Mouse (Mus musculus): ENCODE data around the gene Intu. TPM values are rescaled to one million over a fixed set of nuclear protein-coding genes. Genes with fewer than 3 reads are reported as not detected.

Intu gene
- polyA plus RNA-seq (2015; fragmentation: Nextera tagmentation; extraction: Ambion mirVana): 3.0 and 3.3 TPM in 2 replicates

DNA sequence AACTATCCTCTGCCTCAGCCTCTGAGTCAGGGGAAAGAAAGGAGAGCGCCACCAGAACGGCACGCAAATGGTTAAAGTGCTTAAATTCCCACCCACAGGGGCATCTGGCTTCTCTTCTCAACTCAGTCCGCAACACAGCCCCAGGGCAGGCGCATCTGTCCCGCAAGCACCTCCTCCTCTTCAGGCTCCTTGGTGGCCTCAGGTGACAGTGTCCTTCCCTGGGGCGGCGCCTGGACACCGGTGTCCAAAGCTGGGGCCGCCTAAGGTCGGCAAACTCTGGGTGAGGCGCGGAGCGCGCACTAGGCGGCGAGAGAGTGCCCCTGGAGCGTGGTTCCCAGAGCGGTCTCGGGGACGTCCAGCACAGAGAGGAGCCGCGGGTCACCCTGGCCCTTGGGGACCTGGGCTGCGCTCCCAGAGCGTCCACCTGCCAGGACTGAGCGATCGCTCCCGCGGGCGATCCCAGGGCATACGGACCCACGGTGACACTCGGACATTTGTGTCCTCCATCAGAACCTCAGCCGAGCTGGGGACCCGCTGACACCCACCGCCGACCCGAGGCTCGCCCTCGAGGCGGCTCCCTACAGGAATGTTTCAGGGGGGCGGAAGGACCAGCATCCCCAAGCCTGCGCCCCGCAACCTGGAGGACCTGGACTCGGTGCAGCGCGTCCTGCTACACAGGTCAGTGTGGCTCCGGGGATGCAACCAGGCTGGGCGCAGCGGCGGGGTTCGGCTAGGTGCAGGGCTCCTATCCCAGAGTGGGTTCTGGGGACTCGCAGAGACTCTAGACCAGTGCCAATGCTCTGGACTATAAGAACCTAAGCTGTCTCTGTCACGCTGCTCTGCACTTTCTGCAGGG lies at the start of gene Intu:
Gene Intu (plus strand): TSS at position 1 of the 856 bp plus-strand sequence.
- peak; percentile 71 for ATAC-seq (ENCODE audit: low FRiP score, low read depth)
- H3K9me3 ChIP-seq: peaks cover 4% of the 10 kb centered on the region; the same call in 1 of the 2 replicates
- 0% methylated on average over 54 of the region's 54 CpGs for WGBS
- H3K27ac ChIP-seq: no peak within 1 kb of the TSS
- H3K27me3 ChIP-seq: peaks cover 56% of the 10 kb centered on the region
- H3K36me3 ChIP-seq: no peaks in the 10 kb centered on the region
- peaks cover 40% of the 10 kb centered on the region for H3K4me1 ChIP-seq
- peak within 1 kb of the TSS; percentile 61 for H3K4me3 ChIP-seq
- peak within 1 kb of the TSS; percentile 100 for H3K4me2 ChIP-seq (replicated peaks)
- H3K9ac ChIP-seq: peak within 1 kb of the TSS; percentile 70

DNA sequence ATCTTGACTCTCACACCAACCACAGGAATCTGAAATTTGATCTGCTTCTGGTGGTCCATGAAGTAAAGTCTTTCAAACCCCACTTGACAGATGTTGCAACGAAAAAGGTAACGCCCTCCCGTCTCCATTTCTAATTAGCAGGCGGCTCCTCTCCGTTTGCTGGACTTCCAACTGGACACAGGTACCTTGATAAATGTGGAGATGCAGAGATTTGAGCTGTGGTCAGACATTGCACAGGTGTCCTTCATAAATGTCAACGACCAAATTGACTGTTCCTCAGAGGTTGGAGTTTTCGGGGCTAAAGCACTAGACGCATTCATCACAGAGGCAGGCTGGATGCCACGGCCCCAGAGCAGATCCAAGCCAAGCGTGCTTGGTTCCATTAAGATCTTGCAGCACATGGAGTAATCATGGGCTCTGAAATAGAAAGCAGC lies 47.8 kb upstream of the Intu start:
- peak overlapping the region; percentile 25 for H3K4me3 ChIP-seq
- no peaks in the 10 kb centered on the region for H3K36me3 ChIP-seq
- peak overlapping the region; percentile 54 for H3K4me2 ChIP-seq (replicated peaks)
- H3K27me3 ChIP-seq: no peaks in the 10 kb centered on the region
- peaks cover 41% of the 10 kb centered on the region for H3K4me1 ChIP-seq
- H3K27ac ChIP-seq: peak overlapping the region; percentile 78
- H3K9me3 ChIP-seq: no peaks in the 10 kb centered on the region
- WGBS: 7% methylated on average over 10 of the region's 10 CpGs
- no peak overlapping the region for H3K9ac ChIP-seq
- ATAC-seq (ENCODE audit: low FRiP score, low read depth): 0 out of 2 replicates have a peak, but pooled peaks have one; percentile 44

DNA sequence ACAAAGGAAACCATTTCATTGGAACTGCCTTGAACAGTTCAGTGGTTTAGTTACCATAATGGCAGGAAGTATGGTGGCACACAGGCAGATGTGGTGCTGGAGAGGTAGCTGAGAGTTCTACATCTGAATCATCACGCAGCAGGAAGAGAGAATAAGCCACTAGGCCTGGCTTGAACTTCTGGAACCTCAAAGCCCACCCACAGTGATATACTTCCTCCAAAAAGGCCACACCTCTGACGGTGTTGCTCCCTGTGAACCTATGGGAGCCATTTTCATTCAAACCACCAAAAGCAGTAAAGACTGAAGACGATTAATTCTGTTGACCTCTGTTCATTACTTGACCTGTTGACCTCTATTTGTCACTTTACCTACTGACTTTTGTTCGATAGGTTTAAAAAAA lies 43.7 kb upstream of the Intu start:
- Histone ChIP-seq H3K4me3 (no peak overlapping the region), H3K4me2 (replicated peaks) (no peak overlapping the region), H3K4me1 (peaks cover 17% of the 10 kb centered on the region), H3K27ac (no peak overlapping the region), H3K9me3 (peaks cover 8% of the 10 kb centered on the region; the same call in 1 of the 2 replicates), H3K9ac (no peak overlapping the region), H3K27me3 (no peaks in the 10 kb centered on the region), H3K36me3 (no peaks in the 10 kb centered on the region)
- WGBS: 83% methylated on average over 4 of the region's 4 CpGs
- ATAC-seq (ENCODE audit: low FRiP score, low read depth): no peak

DNA sequence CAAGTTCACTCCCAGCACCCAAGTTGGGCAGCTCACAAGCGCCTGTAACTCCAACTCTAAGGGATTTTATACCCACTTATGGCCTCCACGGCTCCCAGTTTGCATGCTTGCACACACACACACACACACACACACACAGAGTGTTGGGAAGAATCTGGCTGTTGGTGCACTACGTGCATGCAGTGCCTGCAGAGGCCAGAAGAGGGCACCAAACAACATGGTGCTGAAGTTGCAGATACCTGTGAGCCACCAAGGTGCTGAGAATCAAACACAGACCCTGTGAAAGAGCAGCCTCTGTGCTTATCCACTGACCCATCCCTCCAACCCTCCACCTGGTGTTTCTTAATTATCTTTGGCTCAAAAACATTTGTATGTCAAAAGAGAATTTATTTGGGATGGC lies 39.3 kb upstream of the Intu start:
- WGBS: 87% methylated on average over 3 of the region's 3 CpGs
- H3K27me3 ChIP-seq: no peaks in the 10 kb centered on the region
- no peak overlapping the region for H3K4me2 ChIP-seq (replicated peaks)
- H3K9ac ChIP-seq: no peak overlapping the region
- H3K9me3 ChIP-seq: peaks cover 8% of the 10 kb centered on the region; the same call in 1 of the 2 replicates
- peaks cover 5% of the 10 kb centered on the region for H3K4me1 ChIP-seq
- H3K27ac ChIP-seq: no peak overlapping the region
- ATAC-seq (ENCODE audit: low FRiP score, low read depth): no peak
- H3K36me3 ChIP-seq: no peaks in the 10 kb centered on the region
- H3K4me3 ChIP-seq: no peak overlapping the region

DNA sequence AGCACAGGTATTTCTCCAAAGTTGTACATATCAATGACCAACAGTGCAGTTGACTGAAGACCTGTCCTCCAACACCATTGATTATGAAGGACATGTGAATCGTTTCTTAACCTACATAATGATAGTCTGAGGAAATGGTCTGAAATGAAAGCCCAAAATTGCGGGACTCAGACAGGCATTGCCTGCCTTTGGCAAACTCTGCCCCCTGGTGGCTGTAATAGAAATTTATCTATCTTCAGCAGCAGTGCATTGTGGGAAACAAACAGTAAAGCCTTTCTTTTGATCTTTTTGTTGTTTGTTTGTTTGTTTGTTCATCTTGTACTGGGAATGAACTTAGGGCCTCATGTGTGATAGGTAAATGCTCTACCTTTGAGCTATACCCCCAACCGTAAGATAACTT lies 32.2 kb upstream of the Intu start:
- no peak overlapping the region for H3K27ac ChIP-seq
- 93% methylated on average over 3 of the region's 3 CpGs for WGBS
- H3K27me3 ChIP-seq: no peaks in the 10 kb centered on the region
- H3K9me3 ChIP-seq: no peaks in the 10 kb centered on the region
- H3K9ac ChIP-seq: no peak overlapping the region
- no peak for ATAC-seq (ENCODE audit: low FRiP score, low read depth)
- H3K4me2 ChIP-seq (replicated peaks): no peak overlapping the region
- H3K4me3 ChIP-seq: no peak overlapping the region
- no peaks in the 10 kb centered on the region for H3K36me3 ChIP-seq
- H3K4me1 ChIP-seq: peaks cover 3% of the 10 kb centered on the region; the same call in 1 of the 2 replicates

DNA sequence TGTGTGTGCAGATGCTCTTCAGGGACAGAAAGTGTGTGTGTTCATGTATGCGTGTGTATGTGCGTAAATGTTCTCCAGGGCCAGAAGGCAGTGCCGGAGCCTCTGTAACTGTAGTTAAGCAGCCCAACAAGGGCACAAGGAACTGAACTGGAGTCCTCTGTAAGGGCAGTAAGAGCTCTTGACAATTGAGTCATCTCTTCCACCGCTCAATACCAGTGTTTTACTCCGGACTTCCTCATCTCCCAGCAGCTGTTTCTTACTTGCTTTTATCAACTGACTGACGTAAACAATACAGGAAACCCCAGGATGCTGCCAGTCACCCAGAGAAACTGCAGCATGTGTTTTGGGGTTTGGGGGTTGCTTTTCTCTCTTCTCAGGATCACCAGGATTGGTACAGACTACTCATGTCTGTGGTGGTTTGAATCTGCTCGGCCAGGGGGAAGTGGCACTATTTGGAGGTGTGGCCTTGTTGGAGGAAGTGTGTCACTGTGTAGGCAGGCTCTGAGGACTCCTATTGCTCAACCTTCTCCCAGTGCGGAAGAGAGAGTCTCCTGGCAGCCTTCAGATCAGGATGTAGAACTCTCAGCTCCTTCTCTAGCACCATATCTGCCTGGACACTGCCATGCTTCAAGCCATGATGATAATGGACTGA lies 30.8 kb upstream of the Intu start:
- H3K36me3 ChIP-seq: no peaks in the 10 kb centered on the region
- 86% methylated on average over 8 of the region's 8 CpGs for WGBS
- ATAC-seq (ENCODE audit: low FRiP score, low read depth): no peak
- H3K4me1 ChIP-seq: peaks cover 16% of the 10 kb centered on the region
- H3K27me3 ChIP-seq: no peaks in the 10 kb centered on the region
- H3K9me3 ChIP-seq: no peaks in the 10 kb centered on the region
- H3K9ac ChIP-seq: no peak overlapping the region
- no peak overlapping the region for H3K4me3 ChIP-seq
- no peak overlapping the region for H3K27ac ChIP-seq
- no peak overlapping the region for H3K4me2 ChIP-seq (replicated peaks)

DNA sequence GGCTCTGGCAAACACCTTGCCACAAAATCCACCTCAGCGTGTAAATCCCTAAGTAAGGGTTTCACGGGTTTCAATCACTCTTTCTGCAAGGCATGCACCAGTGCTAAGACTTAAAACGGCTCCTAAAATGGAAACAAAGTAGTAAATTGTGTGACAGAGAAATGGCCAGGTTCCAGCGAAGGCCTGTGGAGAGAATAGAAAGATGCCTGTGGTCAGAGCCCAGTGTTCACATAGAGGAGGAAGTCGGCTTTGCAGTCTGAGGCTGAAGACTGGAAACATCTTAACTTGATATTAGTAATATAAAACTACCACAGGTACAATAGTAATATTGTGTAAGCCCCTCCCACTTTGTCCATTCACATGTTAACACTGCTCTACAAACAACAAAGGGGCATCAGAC lies 26.7 kb upstream of the Intu start:
- H3K27ac ChIP-seq: 0 out of 2 replicates have a peak overlapping the region, but pooled peaks have one; percentile 77

DNA sequence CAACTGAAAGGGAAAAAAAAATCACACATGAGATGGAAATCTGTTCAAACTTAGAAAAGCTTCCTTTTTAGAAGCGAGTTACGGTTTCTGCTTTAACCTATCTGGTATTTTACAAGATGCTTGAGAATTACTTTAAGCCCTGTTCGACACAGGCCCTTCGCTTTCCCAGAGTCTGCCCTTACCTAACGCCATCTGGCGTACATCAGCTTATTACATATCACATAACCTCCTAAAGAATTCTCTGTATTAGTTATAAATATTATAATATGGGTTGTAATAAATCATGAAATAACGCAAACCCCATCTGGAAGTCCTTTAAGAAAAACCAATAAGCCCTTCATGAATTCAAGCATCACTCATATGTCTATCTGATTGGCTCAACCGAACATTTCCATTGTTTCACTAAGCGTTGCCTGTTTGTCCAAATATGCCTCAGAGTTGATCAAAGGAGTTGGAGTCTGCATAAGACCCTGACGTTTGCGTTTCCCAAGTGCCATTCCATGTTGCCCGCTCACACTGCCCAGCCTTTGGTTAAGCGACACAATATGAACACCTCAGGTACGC lies 25.6 kb upstream of the Intu start:
- ATAC-seq (ENCODE audit: low FRiP score, low read depth): peak; percentile 80
- Histone ChIP-seq H3K4me2 (replicated peaks) (no peak overlapping the region), H3K27me3 (no peaks in the 10 kb centered on the region), H3K9ac (no peak overlapping the region), H3K36me3 (no peaks in the 10 kb centered on the region), H3K4me3 (no peak overlapping the region), H3K4me1 (peaks cover 16% of the 10 kb centered on the region), H3K9me3 (no peaks in the 10 kb centered on the region), H3K27ac (peak overlapping the region; percentile 77)
- WGBS: 52% methylated on average over 14 of the region's 14 CpGs

More for the DNA sequence above, 26.7 kb upstream of the Intu start:
- no peak overlapping the region for H3K9ac ChIP-seq
- H3K9me3 ChIP-seq: no peaks in the 10 kb centered on the region
- no peak overlapping the region for H3K4me3 ChIP-seq
- no peaks in the 10 kb centered on the region for H3K27me3 ChIP-seq
- no peaks in the 10 kb centered on the region for H3K36me3 ChIP-seq
- 57% methylated on average over 5 of the region's 5 CpGs for WGBS
- no peak for ATAC-seq (ENCODE audit: low FRiP score, low read depth)
- H3K4me2 ChIP-seq (replicated peaks): no peak overlapping the region
- H3K4me1 ChIP-seq: peaks cover 16% of the 10 kb centered on the region

DNA sequence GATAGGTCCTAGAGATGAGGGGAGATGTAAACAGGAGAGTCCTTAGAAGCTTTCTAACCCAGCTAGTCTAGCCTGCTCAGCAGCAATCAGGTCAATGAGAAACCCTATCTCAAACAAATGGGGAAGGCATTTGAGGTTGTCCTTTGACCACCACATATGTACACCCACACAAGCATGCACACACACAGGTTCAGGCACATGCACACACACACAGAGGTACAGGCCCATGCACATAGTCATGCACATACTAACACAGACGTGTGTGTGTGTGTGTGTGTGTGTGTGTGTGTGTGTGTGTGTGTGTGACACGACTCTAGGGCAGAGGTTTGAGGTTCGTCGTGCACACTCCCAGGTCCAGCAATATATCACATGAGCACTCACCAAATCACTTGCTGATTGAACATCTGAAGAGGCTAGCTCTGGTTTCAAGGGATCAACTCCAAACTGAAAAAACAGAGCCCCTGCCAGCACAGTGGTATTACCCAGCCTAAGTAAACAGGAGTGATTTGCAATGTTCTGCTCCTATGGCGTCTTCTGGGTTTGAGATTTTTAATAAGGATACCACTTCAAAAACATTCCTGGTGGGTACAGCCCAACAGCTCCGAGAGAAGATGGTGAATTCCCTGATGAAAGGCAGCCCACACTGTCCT lies 22.0 kb upstream of the Intu start:
- ATAC-seq (ENCODE audit: low FRiP score, low read depth): no peak
- Histone ChIP-seq H3K9me3 (no peaks in the 10 kb centered on the region), H3K27me3 (no peaks in the 10 kb centered on the region), H3K4me2 (replicated peaks) (no peak overlapping the region), H3K4me1 (peaks cover 12% of the 10 kb centered on the region), H3K36me3 (no peaks in the 10 kb centered on the region), H3K4me3 (no peak overlapping the region), H3K27ac (no peak overlapping the region), H3K9ac (no peak overlapping the region)
- WGBS: 68% methylated on average over 6 of the region's 6 CpGs

DNA sequence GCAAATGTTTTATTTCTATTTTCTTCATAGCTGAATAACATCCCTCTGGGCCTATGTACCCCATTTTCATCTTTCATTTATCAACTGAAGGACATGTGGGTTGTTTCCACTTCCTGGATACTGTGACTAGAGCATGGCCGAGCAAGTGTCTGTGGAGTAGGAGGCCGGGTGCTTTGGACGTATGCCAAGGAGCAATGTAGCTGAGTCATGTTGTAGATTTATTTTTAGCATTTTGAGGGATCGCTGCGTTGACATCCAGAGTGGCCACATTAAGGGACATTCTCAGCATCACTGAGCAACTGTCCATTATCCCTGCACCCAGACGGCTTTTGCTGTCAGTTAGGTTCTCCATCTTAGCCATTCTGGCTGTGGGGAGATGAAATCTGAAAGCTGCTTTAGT lies 20.5 kb upstream of the Intu start:
- Histone ChIP-seq H3K36me3 (no peaks in the 10 kb centered on the region), H3K9me3 (no peaks in the 10 kb centered on the region), H3K9ac (no peak overlapping the region), H3K4me1 (no peaks in the 10 kb centered on the region), H3K4me3 (no peak overlapping the region), H3K4me2 (replicated peaks) (no peak overlapping the region), H3K27me3 (no peaks in the 10 kb centered on the region), H3K27ac (no peak overlapping the region)
- WGBS: 72% methylated on average over 6 of the region's 6 CpGs
- ATAC-seq (ENCODE audit: low FRiP score, low read depth): no peak

DNA sequence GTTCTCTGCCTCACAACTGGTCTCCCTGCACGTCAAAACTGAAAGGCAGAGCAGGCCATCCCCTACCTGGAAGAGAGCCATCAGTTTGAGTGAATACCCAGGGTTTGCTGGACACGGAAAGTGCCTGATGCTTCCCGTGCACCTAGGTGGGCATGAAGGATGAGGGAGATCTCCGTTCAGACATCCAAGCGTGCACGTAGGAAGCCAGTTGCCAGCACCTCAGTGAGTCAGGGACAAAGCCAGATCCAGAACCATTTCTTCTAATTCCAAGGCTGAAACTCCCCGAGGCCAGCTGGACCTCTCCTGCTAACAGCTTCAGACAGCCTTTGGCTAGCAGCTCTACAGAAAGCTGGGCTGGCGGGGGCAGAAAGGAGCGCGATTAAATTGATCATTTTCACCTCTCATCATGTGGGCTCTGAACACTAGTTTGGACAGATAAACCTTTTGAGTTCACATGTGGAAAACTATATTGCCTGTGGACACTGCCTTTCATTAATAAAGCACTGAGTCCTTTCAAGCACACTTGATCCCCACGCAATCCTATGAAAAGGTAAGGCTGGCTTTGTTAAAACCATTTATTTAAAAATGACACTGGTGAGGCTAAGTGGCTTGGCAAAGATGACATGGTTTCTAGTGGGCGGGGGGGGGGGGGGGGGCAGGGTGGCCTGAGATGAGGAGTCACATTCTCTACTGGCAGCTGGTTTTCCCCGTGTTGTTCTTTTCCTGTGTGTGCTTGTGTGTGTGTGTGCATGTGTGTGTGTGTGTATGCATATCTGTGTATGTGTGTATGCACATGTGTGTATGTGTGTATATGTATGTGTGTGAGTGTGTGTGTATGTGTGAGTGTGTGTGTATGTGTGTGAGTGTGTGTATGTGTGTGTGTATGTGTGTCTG lies 17.9 kb upstream of the Intu start:
- Histone ChIP-seq H3K4me1 (no peaks in the 10 kb centered on the region), H3K4me2 (replicated peaks) (no peak overlapping the region), H3K27ac (no peak overlapping the region), H3K9ac (no peak overlapping the region), H3K4me3 (no peak overlapping the region), H3K9me3 (no peaks in the 10 kb centered on the region), H3K27me3 (no peaks in the 10 kb centered on the region), H3K36me3 (no peaks in the 10 kb centered on the region)
- no peak for ATAC-seq (ENCODE audit: low FRiP score, low read depth)
- WGBS: 78% methylated on average over 13 of the region's 13 CpGs
